Mouse (Mus musculus) ES-Bruce4 (cell line): Measurements from ENCODE around the gene Agbl4. TPM values are rescaled to one million over a fixed set of nuclear protein-coding genes. Genes with fewer than 3 reads are reported as not detected.

ENCODE experiments used
- H3K27ac ChIP-seq: 2 replicates; pipeline ENCODE4 v1.5.1; 2012; ENCODE audit warnings: low read length, inconsistent platforms; ENCODE audit not compliant: insufficient read depth
- H3K27me3 ChIP-seq: 2 replicates; pipeline ENCODE4 v1.6.1; 2012; ENCODE audit warnings: mild to moderate bottlenecking, low read length, inconsistent platforms; ENCODE audit not compliant: control insufficient read depth, poor library complexity, insufficient read depth, severe bottlenecking
- H3K36me3 ChIP-seq: 2 replicates; pipeline ENCODE4 v1.6.1; 2012; ENCODE audit warnings: inconsistent platforms, mild to moderate bottlenecking, low read length, moderate library complexity; ENCODE audit not compliant: control insufficient read depth, poor library complexity, insufficient read depth, severe bottlenecking
- H3K4me1 ChIP-seq: one replicate; pipeline ENCODE4 v1.8.1; 2011; ENCODE audit warnings: low read length; ENCODE audit not compliant: control insufficient read depth, insufficient read depth
- H3K4me3 ChIP-seq: 2 replicates; pipeline ENCODE4 v1.5.1; 2011; ENCODE audit warnings: low read depth, mild to moderate bottlenecking, low read length
- H3K9ac ChIP-seq: 2 replicates; pipeline ENCODE4 v1.6.1; 2012; ENCODE audit warnings: low read depth, mild to moderate bottlenecking, inconsistent platforms; ENCODE audit not compliant: poor library complexity, severe bottlenecking
- H3K9me3 ChIP-seq: replicated peaks from 2 replicates; pipeline ENCODE4 v1.6.1; 2012; ENCODE audit warnings: mild to moderate bottlenecking, low read length, inconsistent platforms; ENCODE audit not compliant: control insufficient read depth, poor library complexity, insufficient read depth, severe bottlenecking
- CTCF ChIP-seq: IDR thresholded peaks from one replicate; pipeline ENCODE4 v1.8.1; 2011; ENCODE audit warnings: low read depth, low read length
- EP300 ChIP-seq: IDR thresholded peaks from 2 replicates; pipeline ENCODE4 v1.6.1; 2011; ENCODE audit warnings: low read depth, low read length; ENCODE audit not compliant: insufficient read depth
- POLR2A ChIP-seq: IDR thresholded peaks from one replicate; pipeline ENCODE4 v1.8.1; 2011; ENCODE audit warnings: low read length; ENCODE audit not compliant: insufficient read depth
- polyA plus RNA-seq: library from polyadenylated mRNA; stranded (reverse); fragments of >200 nt; gene quantifications from 2 replicates; pipeline ENCODE4 v1.2.4, GENCODE M21; 2011; ENCODE audit warnings: low read depth; ENCODE audit not compliant: missing spikeins, insufficient read depth, insufficient read length

The Agbl4 gene
- polyA plus RNA-seq, 1 experiment = not detected

DNA sequence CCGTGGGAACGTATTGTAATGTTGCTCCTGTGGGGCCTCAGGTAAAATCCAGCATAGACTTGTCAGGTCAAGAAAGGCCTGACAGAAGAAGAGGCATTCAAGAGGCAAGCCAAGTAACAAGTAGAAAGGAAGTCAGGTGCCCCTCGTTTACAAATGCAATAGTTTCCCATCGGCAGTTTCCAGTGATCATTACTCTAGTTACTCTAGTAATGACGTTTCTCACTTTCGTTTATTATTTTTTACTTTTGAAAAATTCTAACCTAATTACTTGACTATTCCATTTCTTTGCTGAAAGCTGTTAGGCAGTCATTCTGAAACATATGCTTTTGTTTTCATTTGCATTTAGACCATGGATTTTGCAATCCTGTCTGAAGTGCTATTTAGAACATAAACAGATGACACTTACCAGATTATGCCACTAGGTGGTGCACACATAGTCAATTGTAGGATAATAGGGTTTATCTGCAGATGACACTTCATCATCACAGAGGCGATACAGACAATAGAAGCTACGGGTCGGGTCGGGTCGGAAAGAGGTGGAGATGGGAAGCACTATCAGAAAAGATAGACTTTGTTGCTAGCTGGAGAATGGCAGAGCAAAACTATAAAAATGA lies 930.4 kb downstream of the Agbl4 start:
- Histone ChIP-seq H3K27ac (no peak overlapping the region), H3K36me3 (no peaks in the 10 kb centered on the region), H3K27me3 (no peaks in the 10 kb centered on the region), H3K9me3 (no peaks in the 10 kb centered on the region), H3K4me1 (no peaks in the 10 kb centered on the region), H3K4me3 (no peak overlapping the region), H3K9ac (no peak overlapping the region)
- TF ChIP-seq POLR2A (no peak), CTCF (no peak), EP300 (no peak)

DNA sequence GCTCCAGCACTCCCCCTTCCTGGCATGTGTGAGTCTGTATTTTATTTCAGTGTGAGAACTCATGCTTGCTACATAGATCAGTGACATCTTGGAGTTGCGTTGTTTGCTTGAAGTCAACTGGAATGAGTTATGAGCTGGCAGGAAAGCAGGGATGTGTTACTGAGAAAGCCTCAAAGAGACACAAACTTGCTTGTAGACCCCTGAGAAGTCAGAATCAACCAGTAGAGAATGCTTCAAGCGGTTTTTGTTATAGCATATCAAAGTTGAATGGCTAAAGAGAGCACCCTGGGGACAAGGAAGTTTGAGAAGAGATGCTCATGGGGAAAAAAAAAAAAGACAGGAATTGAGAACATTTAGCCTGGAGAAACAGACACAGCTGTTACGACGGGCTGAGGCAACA lies 932.0 kb downstream of the Agbl4 start:
- no peaks in the 10 kb centered on the region for H3K27me3 ChIP-seq
- peaks cover 1% of the 10 kb centered on the region; the same call in 1 of the 2 replicates for H3K9me3 ChIP-seq
- H3K4me1 ChIP-seq = no peaks in the 10 kb centered on the region
- no peak overlapping the region for H3K4me3 ChIP-seq
- TF ChIP-seq EP300 (no peak), CTCF (no peak), POLR2A (no peak)
- H3K9ac ChIP-seq = no peak overlapping the region
- H3K36me3 ChIP-seq = no peaks in the 10 kb centered on the region
- H3K27ac ChIP-seq = no peak overlapping the region

DNA sequence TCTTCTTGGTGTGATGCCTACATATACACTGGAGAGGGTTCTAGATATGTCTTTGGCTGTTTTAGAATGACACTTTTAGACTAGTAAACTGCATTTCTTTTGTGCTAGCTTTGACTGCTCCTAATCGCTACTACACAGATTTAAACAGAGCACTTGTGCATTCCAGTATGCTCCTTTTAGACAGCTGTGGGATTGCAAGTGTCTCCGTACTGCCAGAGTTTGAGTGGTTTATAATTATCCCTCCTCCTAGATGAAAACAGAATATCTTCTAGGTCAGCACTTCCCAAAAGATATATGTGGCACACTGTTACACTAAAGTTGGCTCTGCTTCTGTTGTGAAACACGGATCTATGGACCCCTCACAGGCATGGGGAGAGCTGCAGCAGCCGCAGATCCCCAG lies 935.4 kb downstream of the Agbl4 start:
- H3K27ac ChIP-seq = no peak overlapping the region
- TF ChIP-seq EP300 = no peak
- no peak for TF ChIP-seq POLR2A
- TF ChIP-seq CTCF = no peak
- no peak overlapping the region for H3K9ac ChIP-seq
- peaks cover 10% of the 10 kb centered on the region for H3K9me3 ChIP-seq
- H3K36me3 ChIP-seq = no peaks in the 10 kb centered on the region
- no peak overlapping the region for H3K4me3 ChIP-seq
- no peaks in the 10 kb centered on the region for H3K27me3 ChIP-seq
- H3K4me1 ChIP-seq = no peaks in the 10 kb centered on the region

DNA sequence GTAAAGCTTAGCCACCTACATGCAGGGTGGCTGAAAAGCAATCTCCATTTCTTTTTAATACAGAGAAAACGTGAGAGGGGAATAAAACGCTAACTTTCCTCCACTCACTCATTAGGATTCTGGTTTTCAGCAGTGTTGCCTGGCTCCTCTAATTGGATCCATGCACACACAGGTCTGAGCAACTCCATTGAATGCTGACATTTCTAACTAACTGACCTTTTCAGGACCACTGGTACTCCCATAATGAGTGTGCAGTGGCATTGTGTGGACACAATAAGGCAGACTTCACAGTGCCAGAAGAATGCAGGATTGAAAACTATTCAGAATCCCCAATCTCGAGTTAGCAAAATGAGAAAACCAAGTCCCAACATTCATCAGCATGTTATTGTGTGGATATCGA lies 952.5 kb downstream of the Agbl4 start:
- H3K27me3 ChIP-seq = no peaks in the 10 kb centered on the region
- H3K4me1 ChIP-seq = no peaks in the 10 kb centered on the region
- no peak overlapping the region for H3K4me3 ChIP-seq
- no peak overlapping the region for H3K9ac ChIP-seq
- H3K27ac ChIP-seq = no peak overlapping the region
- H3K36me3 ChIP-seq = no peaks in the 10 kb centered on the region
- H3K9me3 ChIP-seq = no peaks in the 10 kb centered on the region
- TF ChIP-seq EP300 (no peak), CTCF (no peak)

DNA sequence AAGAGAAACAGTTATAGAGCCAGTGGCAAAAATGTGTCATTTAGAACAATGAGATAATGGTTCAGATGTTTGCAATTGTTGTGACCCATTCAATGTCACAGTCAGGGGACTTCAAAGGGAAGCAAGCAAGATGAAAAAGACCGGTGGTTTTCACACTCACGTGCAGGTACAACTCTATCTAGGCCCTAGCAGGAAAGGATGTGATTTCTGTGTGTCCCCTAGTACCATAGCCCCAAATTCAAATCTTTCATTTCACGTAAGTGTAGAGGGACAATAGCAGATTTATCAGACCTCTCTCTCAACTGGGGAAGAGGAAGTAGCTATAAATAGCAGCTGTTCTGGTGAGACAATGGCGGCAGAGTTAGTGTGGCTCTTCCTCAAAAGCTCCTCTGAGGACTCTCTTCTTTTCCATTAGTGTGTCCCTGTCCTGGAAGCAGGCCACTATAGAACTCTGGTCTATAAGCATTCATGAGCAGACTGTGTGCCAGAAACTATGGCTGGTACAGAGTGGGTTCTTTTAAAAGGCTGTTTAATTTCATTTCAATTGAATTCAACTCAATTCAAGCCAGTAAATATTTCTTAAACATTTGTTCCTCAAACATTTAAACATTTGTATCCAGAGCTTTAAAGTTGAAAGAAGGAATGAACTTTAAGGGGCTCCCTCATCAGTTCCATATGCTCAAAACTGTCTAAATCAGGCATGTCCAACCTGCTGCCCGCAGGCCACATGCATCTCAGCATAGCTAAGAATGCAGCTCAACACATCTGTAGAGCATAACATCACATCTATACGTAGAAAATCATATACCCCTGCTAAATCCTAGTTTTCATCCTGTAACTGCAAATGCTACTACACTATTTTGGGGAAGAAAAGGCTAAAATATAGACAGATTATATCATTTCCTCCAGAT lies 953.4 kb downstream of the Agbl4 start:
- no peak overlapping the region for H3K9ac ChIP-seq
- TF ChIP-seq EP300 (no peak), CTCF (no peak), POLR2A (no peak)
- no peak overlapping the region for H3K27ac ChIP-seq
- no peaks in the 10 kb centered on the region for H3K4me1 ChIP-seq
- H3K36me3 ChIP-seq = no peaks in the 10 kb centered on the region
- H3K9me3 ChIP-seq = no peaks in the 10 kb centered on the region
- no peak overlapping the region for H3K4me3 ChIP-seq
- H3K27me3 ChIP-seq = no peaks in the 10 kb centered on the region

DNA sequence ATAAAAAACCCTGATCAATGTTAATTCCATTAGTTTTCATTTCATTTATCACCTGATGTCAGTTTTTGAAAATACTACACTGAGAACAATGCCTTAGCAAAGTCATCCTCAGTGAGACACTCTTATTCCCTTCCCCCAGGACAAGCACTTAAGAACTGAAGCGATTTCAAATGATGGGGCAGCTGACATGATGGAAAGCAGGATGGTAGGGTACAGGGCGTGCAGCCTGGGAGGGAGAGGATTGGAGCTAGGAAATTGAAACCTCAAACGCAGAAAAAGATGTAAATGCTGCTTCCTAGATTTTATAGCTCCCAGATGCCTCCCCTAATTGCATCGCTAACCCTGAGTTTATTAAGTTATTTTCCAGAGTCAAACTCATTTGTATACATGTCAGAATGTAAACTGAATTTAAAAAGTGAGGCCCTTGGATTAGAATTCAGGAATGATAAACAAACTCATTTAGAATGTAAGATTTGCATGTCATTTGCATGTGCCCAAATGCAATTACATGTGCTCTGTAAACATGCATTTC lies 959.2 kb downstream of the Agbl4 start:
- no peak overlapping the region for H3K27ac ChIP-seq
- TF ChIP-seq EP300 = no peak
- TF ChIP-seq CTCF = no peak
- no peak for TF ChIP-seq POLR2A
- H3K4me3 ChIP-seq = no peak overlapping the region

More for the DNA sequence above, 959.2 kb downstream of the Agbl4 start:
- no peaks in the 10 kb centered on the region for H3K27me3 ChIP-seq
- no peaks in the 10 kb centered on the region for H3K36me3 ChIP-seq
- H3K9me3 ChIP-seq = no peaks in the 10 kb centered on the region
- H3K9ac ChIP-seq = no peak overlapping the region
- no peaks in the 10 kb centered on the region for H3K4me1 ChIP-seq
